Mouse (Mus musculus) gastrocnemius, adult 8-10 months (tissue): ENCODE measurements around the gene Exoc3. TPM values are rescaled to one million over a fixed set of nuclear protein-coding genes. Genes with fewer than 3 reads are reported as not detected.

Experiments
- DNase-seq, 2 experiments: peaks; one replicate each; pipeline ENCODE4 v3.0.0; 2022; ENCODE audit warnings: low spot score in 2 of 2
- total RNA-seq, 4 experiments: library from RNA; stranded (reverse); gene quantifications; 2 replicates each; pipeline ENCODE4 v1.2.4; 2022

Exoc3 gene
- 10 to 100 TPM; 27.8 to 36.4 (median 35.1) TPM for total RNA-seq

GRCm38 (mm10) chr13:74208317-74208985, at the start of gene Exoc3:
Gene Exoc3 (minus strand): TSS chr13:74208732.
- DNase-seq = peak; percentile 73 to 83

GRCm38 (mm10) chr13:74246494-74246893, 38.0 kb upstream of the Exoc3 start:
- no peak for DNase-seq

GRCm38 (mm10) chr13:74245899-74246231, 37.3 kb upstream of the Exoc3 start:
- no peak for DNase-seq

- peak; percentile 16 to 19 for DNase-seq
These were observed 36.8 kb upstream of the Exoc3 start for GRCm38 (mm10) chr13:74245214-74245898.

GRCm38 (mm10) chr13:74237574-74237973, 29.0 kb upstream of the Exoc3 start:
- DNase-seq = no peak

GRCm38 (mm10) chr13:74220659-74221058, 12.1 kb upstream of the Exoc3 start:
- no peak for DNase-seq

- DNase-seq = no peak
These were observed 9.9 kb upstream of the Exoc3 start for GRCm38 (mm10) chr13:74218441-74218840.

- no peak for DNase-seq
These were observed 434 bp upstream of the Exoc3 start for GRCm38 (mm10) chr13:74208986-74209345.

- no peak for DNase-seq
These were observed 12.1 kb downstream of the Exoc3 start for GRCm38 (mm10) chr13:74196451-74196850.

- no peak for DNase-seq
These were observed 15.9 kb downstream of the Exoc3 start for GRCm38 (mm10) chr13:74192613-74193012.

GRCm38 (mm10) chr13:74183011-74183695, 25.4 kb downstream of the Exoc3 start:
- no peak for DNase-seq

- DNase-seq = no peak
These were observed 36.5 kb downstream of the Exoc3 start for GRCm38 (mm10) chr13:74172036-74172435.

- no peak for DNase-seq
These were observed 38.9 kb downstream of the Exoc3 start for GRCm38 (mm10) chr13:74169446-74170164.

- DNase-seq = no peak
These were observed 41.0 kb downstream of the Exoc3 start for GRCm38 (mm10) chr13:74167492-74167891.

- DNase-seq = no peak
These were observed 41.5 kb downstream of the Exoc3 start for GRCm38 (mm10) chr13:74167057-74167413.

- DNase-seq = no peak
These were observed 42.0 kb downstream of the Exoc3 start for GRCm38 (mm10) chr13:74166348-74167056.

- DNase-seq = no peak
These were observed 61.2 kb downstream of the Exoc3 start for GRCm38 (mm10) chr13:74147327-74147726.

- no peak for DNase-seq
These were observed 62.4 kb downstream of the Exoc3 start for GRCm38 (mm10) chr13:74145983-74146622.

GRCm38 (mm10) chr13:74144120-74144884, 64.2 kb downstream of the Exoc3 start:
- no peak for DNase-seq

GRCm38 (mm10) chr13:74143282-74143681, 65.2 kb downstream of the Exoc3 start:
- DNase-seq = no peak
